Comparison of ENCODE assay signal across 25 mouse cellular contexts in genomic region chr1:160729944-160730343, GRCm38 (mm10).
"Had no signal": no experiment of that assay in that cellular context is flagged by ENCODE, and none has a peak within 500 bp of the region (broad histone marks: within the 10 kb centered on the region; RNA-seq: fewer than 3 reads in every experiment).

No protein-coding gene starts in this region.

- H3K27ac ChIP-seq: heart, adult 2 months; heart, embryonic 13.5 days; heart, embryonic 15.5 days; hindbrain, embryonic 13.5 days; hindbrain, embryonic 15.5 days; hindbrain, postnatal 0 days; kidney, embryonic 15.5 days; kidney, postnatal 0 days; left cerebral cortex, adult 2 months; limb, embryonic 10.5 days; limb, embryonic 12.5 days; liver, embryonic 13.5 days had no signal

- ATAC-seq: hindbrain, postnatal 0 days; intestine, embryonic 16.5 days had no signal

- H3K4me1 ChIP-seq: heart, embryonic 13.5 days; heart, embryonic 15.5 days; hindbrain, embryonic 13.5 days; hindbrain, embryonic 15.5 days; kidney, embryonic 15.5 days; limb, embryonic 10.5 days; limb, embryonic 12.5 days; liver, embryonic 13.5 days had no signal

- H3K4me3 ChIP-seq: heart, adult 2 months; heart, embryonic 13.5 days; heart, embryonic 15.5 days; hindbrain, embryonic 13.5 days; hindbrain, embryonic 15.5 days; kidney, embryonic 15.5 days; left cerebral cortex, adult 2 months; limb, embryonic 10.5 days; limb, embryonic 12.5 days; liver, embryonic 13.5 days had no signal

- H3K9me3 ChIP-seq: heart, embryonic 13.5 days; heart, embryonic 15.5 days; hindbrain, embryonic 13.5 days; hindbrain, embryonic 15.5 days; kidney, embryonic 15.5 days; limb, embryonic 10.5 days; limb, embryonic 12.5 days; liver, embryonic 13.5 days had no signal

- DNase-seq: gastrocnemius, postnatal 14 days; gastrocnemius, postnatal 36 days; heart, adult 11 months; heart, adult 2 months; heart, postnatal 14 days; heart, postnatal 36 days; kidney, adult 11 months; kidney, adult 2 months; kidney, adult 9 months; kidney, postnatal 14 days; kidney, postnatal 36 days; layer of hippocampus, adult 9-11 months; liver, embryonic 13.5 days had no signal

- H3K9ac ChIP-seq: heart, embryonic 13.5 days; heart, embryonic 15.5 days; hindbrain, embryonic 13.5 days; hindbrain, embryonic 15.5 days; kidney, embryonic 15.5 days; limb, embryonic 12.5 days; liver, embryonic 13.5 days had no signal

- H3K36me3 ChIP-seq: limb, embryonic 10.5 days had no signal

- H3K4me2 ChIP-seq: heart, embryonic 11.5 days; heart, embryonic 13.5 days; heart, embryonic 15.5 days; hindbrain, embryonic 13.5 days; hindbrain, embryonic 15.5 days; kidney, embryonic 15.5 days; limb, embryonic 12.5 days; liver, embryonic 13.5 days had no signal

- H3K27me3 ChIP-seq: heart, embryonic 13.5 days; heart, embryonic 15.5 days; hindbrain, embryonic 13.5 days; hindbrain, embryonic 15.5 days; kidney, embryonic 15.5 days; limb, embryonic 12.5 days; liver, embryonic 13.5 days had no signal
